Mouse (Mus musculus): ENCODE results near the gene R3hcc1l.

Gene R3hcc1l

GRCm38 (mm10) chr19:42539414-42540189 lies 21.0 kb downstream of the R3hcc1l start:
- no peak for DNase-seq (ENCODE audit: extremely low read depth, low read depth)

- DNase-seq (ENCODE audit: extremely low read depth, low read depth) = no peak
Measured at GRCm38 (mm10) chr19:42540649-42541048, 22.1 kb downstream of the R3hcc1l start.

GRCm38 (mm10) chr19:42558701-42559100 lies 40.1 kb downstream of the R3hcc1l start:
- no peak for DNase-seq (ENCODE audit: extremely low read depth, low read depth)

GRCm38 (mm10) chr19:42561991-42562390 lies 43.4 kb downstream of the R3hcc1l start:
- no peak for DNase-seq (ENCODE audit: extremely low read depth, low read depth)

- DNase-seq (ENCODE audit: extremely low read depth, low read depth) = no peak
Measured at GRCm38 (mm10) chr19:42562981-42563380, 44.4 kb downstream of the R3hcc1l start.

DNA sequence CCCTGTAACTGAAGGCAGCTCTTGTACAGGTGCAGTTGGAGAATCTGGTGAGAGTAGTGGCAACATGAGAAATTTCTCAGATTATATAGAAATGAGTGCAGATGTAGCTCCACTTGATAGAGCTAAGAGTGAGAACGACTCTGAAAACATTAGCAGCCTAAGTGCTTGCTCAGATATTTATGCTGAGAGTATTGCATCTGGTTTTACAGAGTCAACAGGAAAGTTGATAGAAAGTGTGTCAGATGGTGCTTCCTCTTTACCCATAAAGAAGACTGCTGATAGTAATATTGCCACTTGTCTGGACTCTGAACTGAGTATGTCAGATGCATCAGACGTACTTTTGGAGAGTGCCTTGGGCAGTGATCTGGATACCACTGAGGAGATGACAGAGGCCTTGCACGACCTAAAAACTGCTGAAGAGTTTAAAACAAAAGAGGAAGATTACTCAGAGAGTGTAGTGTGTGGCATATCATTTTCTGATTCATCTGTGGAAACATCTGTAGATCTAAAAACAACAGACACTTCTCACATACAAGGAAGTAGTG lies 45.2 kb downstream of the R3hcc1l start:
- DNase-seq (ENCODE audit: extremely low read depth, low read depth) = no peak

DNA sequence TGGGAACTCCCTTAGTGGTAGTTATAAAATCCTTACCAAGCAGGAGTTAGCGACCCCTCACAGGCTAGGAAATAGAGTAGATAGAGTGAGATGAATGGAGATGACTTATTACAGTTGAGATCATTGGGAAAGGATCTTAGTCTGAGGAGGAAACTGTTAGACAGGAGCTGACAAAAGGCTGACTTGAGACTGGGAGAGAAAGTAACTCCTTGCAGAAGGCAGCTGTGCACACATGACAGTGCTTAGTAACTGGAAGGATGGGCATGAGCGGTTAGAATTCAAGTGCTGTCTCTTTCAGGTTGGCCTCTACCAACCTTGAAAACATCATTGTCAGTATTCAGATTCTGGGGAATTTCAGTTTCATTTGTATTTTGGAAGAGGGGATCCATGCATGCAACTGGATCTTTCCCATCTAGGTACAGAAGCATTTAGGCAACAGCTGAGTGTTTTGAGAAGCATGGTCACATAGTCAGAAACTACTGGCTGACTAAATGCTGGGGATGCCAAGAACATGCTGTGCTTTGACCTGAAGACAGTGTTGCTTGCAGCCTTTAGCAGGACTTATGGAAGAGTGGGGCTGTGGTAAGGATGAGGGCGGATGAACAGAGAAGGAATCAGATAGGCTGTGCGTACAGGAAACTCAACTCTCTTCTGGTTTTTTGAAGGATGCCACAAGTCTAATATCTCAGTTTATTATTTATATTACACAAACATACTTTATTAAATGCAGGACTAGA lies 47.9 kb downstream of the R3hcc1l start:
- no peak for DNase-seq (ENCODE audit: extremely low read depth, low read depth)

- no peak for DNase-seq (ENCODE audit: extremely low read depth, low read depth)
Measured at GRCm38 (mm10) chr19:42567020-42567419, 48.5 kb downstream of the R3hcc1l start.

DNA sequence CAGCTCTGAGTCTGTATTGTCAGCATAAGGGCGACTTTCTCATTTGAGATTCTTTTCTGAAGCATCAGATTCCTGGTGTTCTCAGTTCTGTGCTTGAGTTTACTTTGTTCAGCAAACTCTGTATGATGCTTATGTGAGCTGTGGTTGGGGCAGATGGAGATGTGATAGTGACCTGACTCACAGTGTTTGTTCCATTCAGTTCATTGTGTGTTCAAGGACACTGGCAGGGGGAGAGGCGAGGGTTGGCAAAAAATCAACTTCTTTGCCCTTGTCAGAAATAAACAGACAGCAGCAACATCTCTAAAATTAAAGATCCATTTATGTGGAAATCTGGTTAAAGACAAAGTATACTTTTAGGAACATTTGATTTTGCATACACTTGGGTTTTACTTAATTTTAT lies 50.5 kb downstream of the R3hcc1l start:
- DNase-seq (ENCODE audit: extremely low read depth, low read depth) = no peak

GRCm38 (mm10) chr19:42571291-42571690 lies 52.7 kb downstream of the R3hcc1l start:
- no peak for DNase-seq (ENCODE audit: extremely low read depth, low read depth)

- no peak for DNase-seq (ENCODE audit: extremely low read depth, low read depth)
Measured at GRCm38 (mm10) chr19:42575317-42575716, 56.8 kb downstream of the R3hcc1l start.

DNA sequence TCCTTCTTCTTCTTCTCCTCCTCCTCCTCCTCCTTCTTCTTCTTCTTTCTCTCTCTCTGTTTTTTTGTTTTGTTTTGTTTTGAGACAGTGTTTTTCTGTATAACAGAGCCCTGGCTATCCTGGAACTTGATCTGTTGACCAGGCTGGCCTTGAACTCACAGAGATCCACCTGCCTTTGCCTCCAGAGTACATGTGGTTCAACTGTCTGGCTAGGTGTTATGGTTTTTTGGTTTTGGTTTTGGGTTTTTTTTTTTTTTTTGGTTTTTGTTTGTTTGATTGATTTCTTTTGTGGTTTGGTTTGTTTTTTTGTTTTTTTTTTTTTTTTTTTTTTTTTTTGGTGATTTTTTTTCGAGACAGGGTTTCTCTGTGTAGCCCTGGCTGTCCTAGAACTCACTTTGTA lies 58.3 kb downstream of the R3hcc1l start:
- no peak for DNase-seq (ENCODE audit: extremely low read depth, low read depth)

DNA sequence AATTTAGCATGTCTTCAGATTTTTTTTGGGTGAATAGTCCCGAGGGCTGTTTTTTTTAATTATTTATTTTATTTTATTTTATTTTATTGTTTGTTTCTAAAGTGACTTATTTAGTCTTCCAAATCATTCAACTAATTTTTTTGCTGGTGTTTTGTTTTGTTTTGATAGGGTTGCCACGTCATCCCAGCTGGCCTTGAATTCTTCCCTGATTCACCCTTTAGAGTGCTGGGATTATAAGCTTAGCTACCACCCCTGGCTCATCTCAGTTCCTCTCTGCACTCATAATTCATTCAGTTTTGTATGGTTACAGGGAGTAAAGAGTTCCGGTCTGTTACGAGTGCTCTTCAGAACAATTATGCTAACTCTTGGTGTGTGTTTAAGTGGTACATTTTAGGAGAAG lies 60.1 kb downstream of the R3hcc1l start:
- DNase-seq (ENCODE audit: extremely low read depth, low read depth) = no peak

GRCm38 (mm10) chr19:42580701-42581100 lies 62.1 kb downstream of the R3hcc1l start:
- no peak for DNase-seq (ENCODE audit: extremely low read depth, low read depth)

- no peak for DNase-seq (ENCODE audit: extremely low read depth, low read depth)
Measured at GRCm38 (mm10) chr19:42582811-42583370, 64.3 kb downstream of the R3hcc1l start.

GRCm38 (mm10) chr19:42583677-42584076 lies 65.1 kb downstream of the R3hcc1l start:
- no peak for DNase-seq (ENCODE audit: extremely low read depth, low read depth)

DNA sequence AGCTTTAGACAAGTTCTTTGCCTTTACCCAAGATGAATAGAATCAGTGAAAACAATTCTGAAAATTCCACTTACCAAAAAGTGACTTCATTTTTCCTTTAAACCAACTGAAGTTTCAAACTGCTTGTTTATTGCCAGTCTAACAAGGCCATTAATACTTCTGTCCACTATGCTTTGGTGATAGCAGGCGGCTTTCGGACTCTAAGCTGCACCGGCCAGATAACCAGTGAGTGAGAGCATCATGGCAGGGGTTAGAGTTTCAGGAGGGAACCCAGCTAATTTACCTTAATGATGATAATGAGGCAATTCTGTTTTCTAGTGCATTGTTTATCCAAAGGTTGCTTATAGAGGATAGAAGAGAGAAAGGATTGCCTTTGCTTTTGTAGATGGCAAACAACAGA lies 65.6 kb downstream of the R3hcc1l start:
- no peak for DNase-seq (ENCODE audit: extremely low read depth, low read depth)

- DNase-seq (ENCODE audit: extremely low read depth, low read depth) = no peak
Measured at GRCm38 (mm10) chr19:42587704-42588103, 69.1 kb downstream of the R3hcc1l start.

GRCm38 (mm10) chr19:42589246-42589645 lies 70.7 kb downstream of the R3hcc1l start:
- no peak for DNase-seq (ENCODE audit: extremely low read depth, low read depth)

GRCm38 (mm10) chr19:42591534-42591933 lies 73.0 kb downstream of the R3hcc1l start:
- no peak for DNase-seq (ENCODE audit: extremely low read depth, low read depth)

- DNase-seq (ENCODE audit: extremely low read depth, low read depth) = no peak
Measured at GRCm38 (mm10) chr19:42593456-42593855, 74.9 kb downstream of the R3hcc1l start.

GRCm38 (mm10) chr19:42595066-42595465 lies 76.5 kb downstream of the R3hcc1l start:
- no peak for DNase-seq (ENCODE audit: extremely low read depth, low read depth)
